Comparison of ENCODE assay signal across 21 mouse cellular contexts in the genomic region with DNA sequence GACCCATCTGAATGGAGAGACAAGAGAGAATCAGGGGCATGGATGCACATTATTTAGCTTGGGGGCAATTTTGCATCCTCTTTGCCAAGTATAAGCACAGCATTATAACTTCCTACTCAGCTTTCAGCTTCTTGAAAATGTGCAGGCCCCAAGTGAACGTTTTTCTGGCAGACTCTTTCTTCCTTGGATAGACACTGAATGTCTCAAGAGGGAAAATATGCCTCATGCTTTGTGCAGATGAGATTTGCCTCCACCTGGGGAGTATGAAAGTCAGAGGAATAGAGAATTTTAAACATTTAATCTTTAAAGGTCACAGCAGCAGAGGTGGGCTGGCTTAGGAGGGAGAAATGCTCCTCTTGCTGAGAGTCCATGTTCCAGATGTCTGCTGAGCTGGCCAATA. TPM values are rescaled to one million over a fixed set of nuclear protein-coding genes. Genes with fewer than 3 reads are reported as not detected.
DNase-seq lines count a peak whose midpoint lies in the region; ATAC-seq and TF ChIP-seq lines count a peak whose summit lies in the region.
"Had no signal": no experiment of that assay in that cellular context is flagged by ENCODE, and none has a peak within 500 bp of the region (broad histone marks: within the 10 kb centered on the region; RNA-seq: fewer than 3 reads in every experiment).

No protein-coding gene starts in this region.

- no peak for TF ChIP-seq CTCF in intestine, postnatal 0 days (IDR thresholded peaks at IDR 0.05; ENCODE audit: low read depth)

- no peaks in the 10 kb centered on the region for H3K36me3 ChIP-seq in intestine, embryonic 14.5 days (ENCODE audit: control insufficient read depth, insufficient read depth, low read length)
- H3K36me3 ChIP-seq in intestine, postnatal 0 days (ENCODE audit: control insufficient read depth, insufficient read depth), result no peaks in the 10 kb centered on the region
- H3K36me3 ChIP-seq in embryonic facial prominence, embryonic 14.5 days (ENCODE audit: control insufficient read depth, insufficient read depth, low read length), result no peaks in the 10 kb centered on the region
- no peaks in the 10 kb centered on the region for H3K36me3 ChIP-seq in stomach, embryonic 16.5 days (ENCODE audit: control insufficient read depth, insufficient read depth, low read length)
- H3K36me3 ChIP-seq: embryonic facial prominence, embryonic 12.5 days; forebrain, embryonic 10.5 days; heart, embryonic 12.5 days; hindbrain, embryonic 15.5 days had no signal

- no peak overlapping the region for H3K9ac ChIP-seq in intestine, embryonic 14.5 days (ENCODE audit: low read length)
- no peak overlapping the region for H3K9ac ChIP-seq in intestine, postnatal 0 days (ENCODE audit: low read depth, low read length)
- no peak overlapping the region for H3K9ac ChIP-seq in embryonic facial prominence, embryonic 14.5 days (ENCODE audit: low read depth, low read length)
- no peak overlapping the region for H3K9ac ChIP-seq in stomach, embryonic 16.5 days (ENCODE audit: low read length)
- H3K9ac ChIP-seq: embryonic facial prominence, embryonic 12.5 days; heart, embryonic 12.5 days; hindbrain, embryonic 15.5 days had no signal

- ATAC-seq in intestine, embryonic 14.5 days (replicated peaks; ENCODE audit: low FRiP score, low TSS enrichment, low read depth), result 0 out of 2 replicates have a peak, but pooled peaks have one; percentile 43
- no peak for ATAC-seq in intestine, postnatal 0 days
- peak; percentile 55; the same call in 1 of the 2 replicates for ATAC-seq in embryonic facial prominence, embryonic 14.5 days (ENCODE audit: low read depth)
- peak; percentile 62 for ATAC-seq in stomach, embryonic 16.5 days (ENCODE audit: insufficient read depth, low FRiP score)
- ATAC-seq: activated CD4-positive, CD25-positive, alpha-beta regulatory T cell, adult 4 months; forebrain, embryonic 14.5 days; Patski had no signal

- H3K27me3 ChIP-seq in intestine, embryonic 14.5 days (replicated peaks; ENCODE audit: control insufficient read depth, insufficient read depth, low read length), result no peaks in the 10 kb centered on the region
- H3K27me3 ChIP-seq in intestine, postnatal 0 days (replicated peaks; ENCODE audit: control insufficient read depth, insufficient read depth, low read length), result no peaks in the 10 kb centered on the region
- no peaks in the 10 kb centered on the region for H3K27me3 ChIP-seq in embryonic facial prominence, embryonic 14.5 days (replicated peaks; ENCODE audit: control insufficient read depth, insufficient read depth, low read length)
- no peaks in the 10 kb centered on the region for H3K27me3 ChIP-seq in stomach, embryonic 16.5 days (ENCODE audit: control insufficient read depth, insufficient read depth, low read length)
- H3K27me3 ChIP-seq: embryonic facial prominence, embryonic 12.5 days; heart, embryonic 12.5 days; hindbrain, embryonic 15.5 days; Patski had no signal

- peak overlapping the region; percentile 34; the same call in 1 of the 2 replicates for H3K27ac ChIP-seq in intestine, embryonic 14.5 days (ENCODE audit: low read depth)
- no peak overlapping the region for H3K27ac ChIP-seq in intestine, postnatal 0 days (ENCODE audit: low read depth, low read length)
- peak overlapping the region; percentile 49 for H3K27ac ChIP-seq in embryonic facial prominence, embryonic 14.5 days (replicated peaks; ENCODE audit: low read depth, low read length)
- peak overlapping the region; percentile 27; the same call in 1 of the 2 replicates for H3K27ac ChIP-seq in stomach, embryonic 16.5 days (ENCODE audit: low read length)
- H3K27ac ChIP-seq: embryonic facial prominence, embryonic 12.5 days; forebrain, embryonic 10.5 days; heart, adult 2 months; hindbrain, embryonic 15.5 days had no signal

- WGBS in intestine, embryonic 14.5 days, result 29% methylated on average over 1 of the region's 1 CpGs
- 35% methylated on average over 1 of the region's 1 CpGs for WGBS in intestine, postnatal 0 days
- WGBS in embryonic facial prominence, embryonic 14.5 days, result 28% methylated on average over 1 of the region's 1 CpGs
- 36% methylated on average over 1 of the region's 1 CpGs for WGBS in stomach, embryonic 16.5 days

- no peaks in the 10 kb centered on the region for H3K4me1 ChIP-seq in intestine, embryonic 14.5 days (replicated peaks; ENCODE audit: control insufficient read depth, insufficient read depth, low read length)
- no peaks in the 10 kb centered on the region for H3K4me1 ChIP-seq in intestine, postnatal 0 days (replicated peaks; ENCODE audit: control insufficient read depth, insufficient read depth, low read length)
- H3K4me1 ChIP-seq in embryonic facial prominence, embryonic 14.5 days (ENCODE audit: control insufficient read depth, insufficient read depth, low read length), result peaks cover 5% of the 10 kb centered on the region; the same call in 1 of the 2 replicates
- no peaks in the 10 kb centered on the region for H3K4me1 ChIP-seq in stomach, embryonic 16.5 days (ENCODE audit: control insufficient read depth, insufficient read depth, low read length)
- H3K4me1 ChIP-seq: embryonic facial prominence, embryonic 12.5 days; forebrain, embryonic 10.5 days; heart, embryonic 12.5 days; hindbrain, embryonic 15.5 days had no signal

- H3K4me3 ChIP-seq in intestine, embryonic 14.5 days (ENCODE audit: low read depth, low read length), result no peak overlapping the region
- no peak overlapping the region for H3K4me3 ChIP-seq in intestine, postnatal 0 days (ENCODE audit: low read depth, low read length)
- H3K4me3 ChIP-seq in embryonic facial prominence, embryonic 14.5 days (ENCODE audit: low read depth, low read length), result no peak overlapping the region
- H3K4me3 ChIP-seq in stomach, embryonic 16.5 days (replicated peaks; ENCODE audit: low read length), result no peak overlapping the region
- H3K4me3 ChIP-seq: embryonic facial prominence, embryonic 12.5 days; erythroblast, embryonic 14.5 days; forebrain, embryonic 10.5 days; heart, adult 2 months; heart, embryonic 12.5 days; hindbrain, embryonic 15.5 days had no signal

- H3K9me3 ChIP-seq in intestine, embryonic 14.5 days (ENCODE audit: control insufficient read depth, low read length), result no peaks in the 10 kb centered on the region
- H3K9me3 ChIP-seq in intestine, postnatal 0 days (ENCODE audit: control insufficient read depth), result no peaks in the 10 kb centered on the region
- H3K9me3 ChIP-seq in embryonic facial prominence, embryonic 14.5 days (ENCODE audit: control insufficient read depth, low read length), result no peaks in the 10 kb centered on the region
- H3K9me3 ChIP-seq in stomach, embryonic 16.5 days (replicated peaks; ENCODE audit: control insufficient read depth, low read length), result no peaks in the 10 kb centered on the region
- H3K9me3 ChIP-seq: embryonic facial prominence, embryonic 12.5 days; forebrain, embryonic 10.5 days; heart, embryonic 12.5 days; hindbrain, embryonic 15.5 days had no signal

- DNase-seq in intestine, embryonic 14.5 days (ENCODE audit: low spot score), result no peak
- DNase-seq in retina, postnatal 1 day, result peak; percentile 8
- no peak for DNase-seq in retina, embryonic 14.5 days (ENCODE audit: low spot score)
- peak; percentile 73 for DNase-seq in embryonic facial prominence, embryonic 14.5 days (ENCODE audit: low spot score)
- no peak for DNase-seq in heart, adult 9 months (ENCODE audit: low spot score in 2 of 2)
- DNase-seq: adrenal gland, postnatal 14 days; cerebellum, adult 18-20 months; cerebellum, postnatal 10 days; embryo, embryonic 11 days; gastrocnemius, postnatal 10 days; heart, adult 2 months had no signal

- H3K4me2 ChIP-seq in intestine, embryonic 14.5 days (ENCODE audit: low read length), result no peak overlapping the region
- H3K4me2 ChIP-seq in intestine, postnatal 0 days (replicated peaks; ENCODE audit: low read depth), result no peak overlapping the region
- no peak overlapping the region for H3K4me2 ChIP-seq in embryonic facial prominence, embryonic 14.5 days (ENCODE audit: low read depth, low read length)
- H3K4me2 ChIP-seq in stomach, embryonic 16.5 days (ENCODE audit: low read depth, low read length), result no peak overlapping the region
- H3K4me2 ChIP-seq: embryonic facial prominence, embryonic 12.5 days; heart, embryonic 12.5 days; hindbrain, embryonic 15.5 days had no signal

RNA-seq across cellular contexts. Expression of a gene that starts 11.6 kb away (rescaled TPM):
- polyA plus RNA-seq in intestine, embryonic 14.5 days (2014; fragmentation: Nextera tagmentation; extraction: Ambion mirVana), result 37.4 and 45.6 TPM in 2 replicates
- 26.7 and 28.0 TPM in 2 replicates for polyA plus RNA-seq in intestine, postnatal 0 days (2015; fragmentation: Nextera tagmentation; extraction: Ambion mirVana)
- 63.6 and 68.5 TPM in 2 replicates for polyA plus RNA-seq in embryonic facial prominence, embryonic 14.5 days (2014; fragmentation: Nextera tagmentation; extraction: Ambion mirVana)
- 25.0 and 29.3 TPM in 2 replicates for polyA plus RNA-seq in stomach, embryonic 16.5 days (2015; fragmentation: Nextera tagmentation; extraction: Ambion mirVana)
- polyA plus RNA-seq: erythroblast, embryonic 14.5 days had no signal

Comparison
In these comparisons a context has a peak if more than half of its experiments do, and no peak if none do; other contexts are left out.
1. DNase-seq: peak in retina, postnatal 1 day (single experiment) and embryonic facial prominence, embryonic 14.5 days (single experiment); none in intestine, embryonic 14.5 days (single experiment), retina, embryonic 14.5 days (single experiment) and heart, adult 9 months (0 of 2).